Mouse (Mus musculus) stomach, postnatal 0 days (tissue): ENCODE data around the gene Shank3. TPM values are rescaled to one million over a fixed set of nuclear protein-coding genes. Genes with fewer than 3 reads are reported as not detected.
A peak's percentile ranks its signal among the peaks of the same experiment; 100 is the strongest.

Experiments used
- ATAC-seq: fragments of 200-750 bp; cut with Nextera tagmentation; 2 replicates; pipeline ENCODE4 v1.8.0; 2017; ENCODE audit not compliant: low FRiP score, low TSS enrichment
- DNase-seq: peaks from one replicate; pipeline ENCODE4 v3.0.0-alpha.2; 2016; ENCODE audit warnings: low spot score
- H3K27ac ChIP-seq: fragments of 300-500 bp; sonication (generic); replicated peaks from 2 replicates; pipeline ENCODE4 v1.5.1; 2014; ENCODE audit warnings: mild to moderate bottlenecking, control low read depth
- H3K27me3 ChIP-seq: fragments of 300-500 bp; sonication (generic); 2 replicates; pipeline ENCODE4 v1.6.1; 2014; ENCODE audit warnings: low read length; ENCODE audit not compliant: control insufficient read depth, insufficient read depth
- H3K36me3 ChIP-seq: fragments of 300-500 bp; sonication (generic); 2 replicates; pipeline ENCODE4 v1.6.1; 2014; ENCODE audit warnings: low read length, mixed read lengths; ENCODE audit not compliant: control insufficient read depth, insufficient read depth
- H3K4me1 ChIP-seq: fragments of 300-500 bp; sonication (generic); replicated peaks from 2 replicates; pipeline ENCODE4 v1.6.1; 2014; ENCODE audit warnings: antibody characterized with exemption; ENCODE audit not compliant: control insufficient read depth, insufficient read depth
- H3K4me2 ChIP-seq: fragments of 300-500 bp; sonication (generic); replicated peaks from 2 replicates; pipeline ENCODE4 v1.6.1; 2014; ENCODE audit warnings: low read depth, mild to moderate bottlenecking, control low read depth, moderate library complexity
- H3K4me3 ChIP-seq: fragments of 300-500 bp; sonication (generic); 2 replicates; pipeline ENCODE4 v1.5.1; 2014; ENCODE audit warnings: low read depth, low read length, control low read depth
- H3K9ac ChIP-seq: fragments of 300-500 bp; sonication (generic); 2 replicates; pipeline ENCODE4 v1.6.1; 2014; ENCODE audit warnings: mild to moderate bottlenecking, low read length, control low read depth, mixed read lengths
- H3K9me3 ChIP-seq: fragments of 300-500 bp; sonication (generic); 2 replicates; pipeline ENCODE4 v1.6.1; 2016; ENCODE audit warnings: low read length; ENCODE audit not compliant: control insufficient read depth
- CTCF ChIP-seq: IDR thresholded peaks from 2 replicates; pipeline ENCODE4 v1.5.1; 2016; ENCODE audit warnings: antibody characterized with exemption, low read depth, mild to moderate bottlenecking, moderate library complexity
- EP300 ChIP-seq: optimal IDR thresholded peaks from 2 replicates; pipeline ENCODE3; 2016; ENCODE audit warnings: antibody characterized with exemption
- WGBS: fragments of 180-500 bp; shearing (Covaris S2); extraction: QIAGEN DNeasy Blood & Tissue Kit; methylation state at CpG from one replicate; pipeline ENCODE4 v1.1.7; 2014; 5-methylcytosine and 5-hydroxymethylcytosine counted together
- polyA plus RNA-seq: library from polyadenylated mRNA; unstranded; fragments of >200 nt; fragmentation: Nextera tagmentation; extraction: Ambion mirVana; gene quantifications from 2 replicates; pipeline ENCODE4 v1.2.1, GENCODE M21; 2015

Shank3 gene
- polyA plus RNA-seq, 1 experiment from 2014 or later, result 0.40 TPM

- H3K4me1 ChIP-seq, result no peaks in the 10 kb centered on the region
- peak; percentile 42; the same call in 1 of the 2 replicates for ATAC-seq
- H3K9me3 ChIP-seq, result no peaks in the 10 kb centered on the region
- H3K27me3 ChIP-seq, result no peaks in the 10 kb centered on the region; the same call in 1 of the 2 replicates
- no peak overlapping the region for H3K9ac ChIP-seq
- 39% methylated on average over 4 of the region's 4 CpGs for whole genome bisulfite sequencing
- no peaks in the 10 kb centered on the region for H3K36me3 ChIP-seq
- H3K27ac ChIP-seq, result no peak overlapping the region; the same call in 1 of the 2 replicates
- DNase-seq, result no peak
- no peak overlapping the region for H3K4me2 ChIP-seq
- 0 out of 2 replicates have a peak overlapping the region, but pooled peaks have one; percentile 67 for H3K4me3 ChIP-seq
- TF ChIP-seq EP300 (no peak), CTCF (no peak)
These were observed 1.9 kb upstream of the Shank3 start for GRCm38 (mm10) chr15:89497391-89498048.

- WGBS, result 7% methylated on average over 26 of the region's 41 CpGs
These were observed 1.1 kb upstream of the Shank3 start for GRCm38 (mm10) chr15:89498049-89498960.

GRCm38 (mm10) chr15:89499784-89500220, 379 bp downstream of the Shank3 start:
- Histone ChIP-seq H3K4me1 (no peaks in the 10 kb centered on the region), H3K4me2 (peak overlapping the region; percentile 94), H3K9me3 (no peaks in the 10 kb centered on the region), H3K4me3 (peak overlapping the region; percentile 67), H3K27me3 (no peaks in the 10 kb centered on the region; the same call in 1 of the 2 replicates), H3K9ac (peak overlapping the region; percentile 60), H3K27ac (no peak overlapping the region), H3K36me3 (no peaks in the 10 kb centered on the region)
- DNase-seq (peak; percentile 33), ATAC-seq (peak; percentile 53; the same call in 1 of the 2 replicates)
- TF ChIP-seq CTCF, result no peak
- TF ChIP-seq EP300, result no peak
- under 1% methylated on average over 26 of the region's 60 CpGs for WGBS

More at GRCm38 (mm10) chr15:89498049-89498960, 1.1 kb upstream of the Shank3 start:
- ATAC-seq (no peak; the same call in 1 of the 2 replicates), DNase-seq (no peak)
- H3K36me3 ChIP-seq, result no peaks in the 10 kb centered on the region
- no peaks in the 10 kb centered on the region; the same call in 1 of the 2 replicates for H3K27me3 ChIP-seq
- peak overlapping the region; percentile 60 for H3K9ac ChIP-seq
- no peak for TF ChIP-seq EP300
- no peak for TF ChIP-seq CTCF
- H3K4me1 ChIP-seq, result no peaks in the 10 kb centered on the region
- H3K9me3 ChIP-seq, result no peaks in the 10 kb centered on the region
- H3K4me2 ChIP-seq, result peak overlapping the region; percentile 94
- peak overlapping the region; percentile 63 for H3K27ac ChIP-seq
- H3K4me3 ChIP-seq, result peak overlapping the region; percentile 67

- peak; percentile 48 for DNase-seq
- 1% methylated on average over 35 of the region's 35 CpGs for WGBS
These were observed 883 bp downstream of the Shank3 start for GRCm38 (mm10) chr15:89500221-89500791.

GRCm38 (mm10) chr15:89501321-89501720, 1.9 kb downstream of the Shank3 start:
- no peaks in the 10 kb centered on the region; the same call in 1 of the 2 replicates for H3K27me3 ChIP-seq
- ATAC-seq, result no peak
- WGBS, result 92% methylated on average over 3 of the region's 3 CpGs
- no peak overlapping the region for H3K9ac ChIP-seq
- TF ChIP-seq CTCF (no peak), EP300 (no peak)
- H3K9me3 ChIP-seq, result no peaks in the 10 kb centered on the region
- no peak for DNase-seq
- H3K36me3 ChIP-seq, result no peaks in the 10 kb centered on the region
- no peak overlapping the region for H3K4me3 ChIP-seq
- H3K4me2 ChIP-seq, result no peak overlapping the region
- H3K27ac ChIP-seq, result no peak overlapping the region
- no peaks in the 10 kb centered on the region for H3K4me1 ChIP-seq

More at GRCm38 (mm10) chr15:89500221-89500791, 883 bp downstream of the Shank3 start:
- H3K27ac ChIP-seq, result no peak overlapping the region
- no peaks in the 10 kb centered on the region for H3K9me3 ChIP-seq
- H3K4me2 ChIP-seq, result peak overlapping the region; percentile 94
- peak overlapping the region; percentile 60; the same call in 1 of the 2 replicates for H3K9ac ChIP-seq
- ATAC-seq, result peak; percentile 9; the same call in 1 of the 2 replicates
- no peaks in the 10 kb centered on the region for H3K4me1 ChIP-seq
- H3K27me3 ChIP-seq, result no peaks in the 10 kb centered on the region; the same call in 1 of the 2 replicates
- TF ChIP-seq EP300 (no peak), CTCF (no peak)
- no peaks in the 10 kb centered on the region for H3K36me3 ChIP-seq
- H3K4me3 ChIP-seq, result peak overlapping the region; percentile 67
